In the genomic region with DNA sequence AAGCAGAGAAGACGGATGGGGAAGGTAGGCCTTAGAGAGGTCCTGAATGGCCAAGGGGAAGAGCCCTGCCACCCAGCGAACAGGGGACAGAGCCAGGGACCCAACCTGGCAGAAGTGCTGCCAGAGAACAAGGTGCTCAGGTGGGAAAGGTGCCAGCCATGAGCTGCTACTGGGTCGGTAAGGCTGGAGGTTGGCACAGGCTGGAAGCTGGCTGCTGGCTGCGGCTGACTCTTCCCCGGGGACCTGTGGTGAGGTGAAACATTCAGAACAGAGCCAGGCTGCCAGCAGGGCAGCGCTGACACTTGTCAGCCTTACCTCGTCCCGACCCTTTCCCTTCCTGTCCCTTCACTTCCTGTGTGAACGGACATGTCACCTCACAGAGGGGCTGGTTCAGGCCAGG, we compare ENCODE assay signal across 14 mouse cellular contexts.
DNase-seq lines count a peak whose midpoint lies in the region; TF ChIP-seq lines count a peak whose summit lies in the region.
"Had no signal": no experiment of that assay in that cellular context is flagged by ENCODE, and none has a peak within 500 bp of the region (broad histone marks: within the 10 kb centered on the region; RNA-seq: fewer than 3 reads in every experiment).

No protein-coding gene starts in this region.

- no peaks in the 10 kb centered on the region for H3K36me3 ChIP-seq in kidney, adult 2 months (ENCODE audit: control insufficient read depth, insufficient read depth, low read length)
- no peaks in the 10 kb centered on the region for H3K36me3 ChIP-seq in thymus, adult 2 months (ENCODE audit: control insufficient read depth, insufficient read depth, low read length)
- H3K36me3 ChIP-seq: limb, embryonic 15.5 days; neural tube, embryonic 12.5 days had no signal

- no peak for TF ChIP-seq POLR2A in kidney, adult 2 months (IDR thresholded peaks at IDR 0.05; ENCODE audit: low read depth, low read length)
- TF ChIP-seq POLR2A in thymus, adult 2 months (IDR thresholded peaks at IDR 0.05; ENCODE audit: control insufficient read depth, extremely low read depth, insufficient read depth, low read length, poor library complexity), result no peak

- peaks cover 32% of the 10 kb centered on the region for H3K4me1 ChIP-seq in kidney, adult 2 months (ENCODE audit: control insufficient read depth, insufficient read depth, low read length)
- H3K4me1 ChIP-seq in thymus, adult 2 months (replicated peaks; ENCODE audit: control insufficient read depth, insufficient read depth, low read length), result no peaks in the 10 kb centered on the region

- no peak for TF ChIP-seq CTCF in kidney, adult 2 months (conservative IDR thresholded peaks at IDR 0.05; ENCODE audit: insufficient read depth, insufficient read length, low read depth, low read length)
- TF ChIP-seq CTCF in thymus, adult 2 months (IDR thresholded peaks at IDR 0.05; ENCODE audit: borderline replicate concordance, control insufficient read depth, extremely low read depth, insufficient read depth, low read length, poor library complexity), result no peak

- WGBS in kidney, adult 2 months, result 27% methylated on average over 9 of the region's 9 CpGs
- 49% methylated on average over 9 of the region's 9 CpGs for WGBS in thymus, adult 2 months

- no peak overlapping the region for H3K4me3 ChIP-seq in kidney, adult 2 months (ENCODE audit: insufficient read depth, low read depth, low read length)
- no peak overlapping the region for H3K4me3 ChIP-seq in thymus, adult 2 months (ENCODE audit: control insufficient read depth, insufficient read depth, low read length)
- H3K4me3 ChIP-seq: limb, embryonic 15.5 days; neural tube, embryonic 12.5 days had no signal

- peak overlapping the region; percentile 45; the same call in 1 of the 2 replicates for H3K27ac ChIP-seq in kidney, adult 2 months (ENCODE audit: insufficient read depth, low read depth, low read length)
- no peak overlapping the region for H3K27ac ChIP-seq in thymus, adult 2 months (ENCODE audit: control insufficient read depth, insufficient read depth, low read length)
- H3K27ac ChIP-seq: limb, embryonic 15.5 days; neural tube, embryonic 12.5 days had no signal

- no peaks in the 10 kb centered on the region for H3K27me3 ChIP-seq in kidney, adult 2 months (replicated peaks; ENCODE audit: control insufficient read depth, insufficient read depth, low read length)
- no peaks in the 10 kb centered on the region for H3K27me3 ChIP-seq in thymus, adult 2 months (ENCODE audit: control insufficient read depth, insufficient read depth, low read length)

- DNase-seq in cerebellum, postnatal 25 days, result peak; percentile 22 to 35
- DNase-seq in cerebellum, adult 9-11 months, result no peak
- DNase-seq in kidney, adult 2 months, result peak; percentile 82
- no peak for DNase-seq in kidney, postnatal 4 days
- peak; percentile 17 for DNase-seq in brain, adult 2 months (ENCODE audit: low read depth, low spot score)
- DNase-seq in kidney, postnatal 25 days, result peak; percentile 80 to 91
- no peak for DNase-seq in thymus, adult 2 months
- DNase-seq in thymus, postnatal 36 days, result no peak
- DNase-seq: adrenal gland, adult 2 months; B cell, adult 2 months; layer of hippocampus, postnatal 36 days; right cerebral cortex, adult 18-20 months had no signal

Comparison
In these comparisons a context has a peak if more than half of its experiments do, and no peak if none do; other contexts are left out.
1. DNase-seq: peak in cerebellum, postnatal 25 days (2 of 2), kidney, adult 2 months (single experiment), brain, adult 2 months (single experiment) and kidney, postnatal 25 days (2 of 2); none in cerebellum, adult 9-11 months (single experiment), kidney, postnatal 4 days (0 of 2), thymus, adult 2 months (single experiment) and thymus, postnatal 36 days (0 of 2).